Mouse (Mus musculus) heart, embryonic 10.5 days (tissue): ENCODE measurements around the gene Sdhd. TPM values are rescaled to one million over a fixed set of nuclear protein-coding genes. Genes with fewer than 3 reads are reported as not detected.

Experiments
- polyA plus RNA-seq: library from polyadenylated mRNA; unstranded; fragments of >200 nt; fragmentation: Nextera tagmentation; extraction: Ambion mirVana; gene quantifications from 2 replicates; pipeline ENCODE4 v1.2.1, GENCODE M21; 2016

The Sdhd gene
- polyA plus RNA-seq, 1 experiment from 2014 or later, result 552 TPM

Other genes with a start within 250 kb of the Sdhd start
- 2.2 and 4.2 TPM in 2 replicates for gene Plet1, start 109.3 kb downstream of the Sdhd start, polyA plus RNA-seq
- gene Pts, start 75.1 kb downstream of the Sdhd start, polyA plus RNA-seq, result 78.6 and 92.2 TPM in 2 replicates
- gene Il18, start 49.0 kb downstream of the Sdhd start, polyA plus RNA-seq, result 2.4 and 2.5 TPM in 2 replicates
- 0.21 TPM in 1 of 2 replicates, not detected in the other for gene Bco2, start 48.6 kb downstream of the Sdhd start, polyA plus RNA-seq
- gene Tex12, start 42.5 kb downstream of the Sdhd start, polyA plus RNA-seq, result 0.25 TPM in 1 of 2 replicates, not detected in the other
- 288 and 294 TPM in 2 replicates for gene Timm8b, start 98 bp upstream of the Sdhd start, polyA plus RNA-seq
- gene Pih1d2, start 13.5 kb upstream of the Sdhd start, polyA plus RNA-seq, result 3.4 and 5.3 TPM in 2 replicates
- gene Nkapd1, start 13.7 kb upstream of the Sdhd start, polyA plus RNA-seq, result 14.8 and 20.8 TPM in 2 replicates
- 105 and 151 TPM in 2 replicates for gene Dlat, start 56.0 kb upstream of the Sdhd start, polyA plus RNA-seq
- gene Dixdc1, start 135.7 kb upstream of the Sdhd start, polyA plus RNA-seq, result 5.3 and 7.6 TPM in 2 replicates
- 8.4 TPM in 2 replicates for gene 2310030G06Rik, start 142.7 kb upstream of the Sdhd start, polyA plus RNA-seq
- gene Cryab, start 147.5 kb upstream of the Sdhd start, polyA plus RNA-seq, result 483 and 791 TPM in 2 replicates
- gene Hspb2, start 148.5 kb upstream of the Sdhd start, polyA plus RNA-seq, result 227 and 370 TPM in 2 replicates
- gene Fdxacb1, start 164.4 kb upstream of the Sdhd start, polyA plus RNA-seq, result 10.6 and 12.2 TPM in 2 replicates
- gene Alg9, start 171.2 kb upstream of the Sdhd start, polyA plus RNA-seq, result 44.0 and 47.2 TPM in 2 replicates
- 17.4 and 21.6 TPM in 2 replicates for gene 1110032A03Rik, start 171.7 kb upstream of the Sdhd start, polyA plus RNA-seq
- gene Ppp2r1b, start 241.5 kb upstream of the Sdhd start, polyA plus RNA-seq, result 95.8 and 99.3 TPM in 2 replicates